Mouse (Mus musculus): ENCODE data around the gene Dapk2. TPM values are rescaled to one million over a fixed set of nuclear protein-coding genes. Genes with fewer than 3 reads are reported as not detected.

Gene Dapk2
- polyA plus RNA-seq, 1 experiment from 2014 or later: 0.07 TPM

- Histone ChIP-seq H3K27ac (no peak overlapping the region), H3K79me2 (ENCODE audit: inconsistent target) (no peaks in the 10 kb centered on the region), H3K36me3 (ENCODE audit: inconsistent target) (no peaks in the 10 kb centered on the region), H3K4me3 (ENCODE audit: inconsistent target) (no peak overlapping the region)
- WGBS (ENCODE audit: missing documents): 82% methylated on average over 3 of the region's 3 CpGs
Observed at GRCm38 (mm10) chr9:66183023-66183422, 25.0 kb downstream of the Dapk2 start.

DNA sequence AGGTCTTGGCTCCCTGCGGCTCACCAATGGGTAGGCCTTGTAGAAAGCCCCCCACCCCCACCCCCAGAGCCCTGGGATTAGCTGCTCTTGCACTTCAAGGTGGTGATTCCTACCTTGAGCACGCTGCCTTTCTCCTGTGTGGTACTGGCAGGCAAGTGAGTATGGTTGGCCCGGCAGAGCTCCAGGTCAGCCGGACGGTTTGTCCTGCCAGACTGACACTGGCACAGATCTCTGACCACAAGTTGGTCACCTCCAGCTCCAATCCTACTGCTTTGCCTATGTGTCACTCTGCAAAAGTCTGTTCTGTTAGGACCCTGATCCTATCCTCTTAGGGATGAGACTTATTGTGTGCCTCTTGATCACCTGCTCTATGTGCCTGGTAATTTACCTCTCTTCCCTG, 26.5 kb downstream of the Dapk2 start:
- H3K36me3 ChIP-seq (ENCODE audit: inconsistent target): no peaks in the 10 kb centered on the region
- 90% methylated on average over 5 of the region's 5 CpGs for WGBS (ENCODE audit: missing documents)
- no peak overlapping the region for H3K4me3 ChIP-seq (ENCODE audit: inconsistent target)
- H3K27ac ChIP-seq: no peak overlapping the region
- H3K79me2 ChIP-seq (ENCODE audit: inconsistent target): no peaks in the 10 kb centered on the region

- Histone ChIP-seq H3K36me3 (ENCODE audit: inconsistent target) (no peaks in the 10 kb centered on the region), H3K4me3 (ENCODE audit: inconsistent target) (no peak overlapping the region), H3K79me2 (ENCODE audit: inconsistent target) (no peaks in the 10 kb centered on the region), H3K27ac (no peak overlapping the region)
- 41% methylated on average over 6 of the region's 6 CpGs for WGBS (ENCODE audit: missing documents)
Observed at GRCm38 (mm10) chr9:66186426-66186825, 28.4 kb downstream of the Dapk2 start.

DNA sequence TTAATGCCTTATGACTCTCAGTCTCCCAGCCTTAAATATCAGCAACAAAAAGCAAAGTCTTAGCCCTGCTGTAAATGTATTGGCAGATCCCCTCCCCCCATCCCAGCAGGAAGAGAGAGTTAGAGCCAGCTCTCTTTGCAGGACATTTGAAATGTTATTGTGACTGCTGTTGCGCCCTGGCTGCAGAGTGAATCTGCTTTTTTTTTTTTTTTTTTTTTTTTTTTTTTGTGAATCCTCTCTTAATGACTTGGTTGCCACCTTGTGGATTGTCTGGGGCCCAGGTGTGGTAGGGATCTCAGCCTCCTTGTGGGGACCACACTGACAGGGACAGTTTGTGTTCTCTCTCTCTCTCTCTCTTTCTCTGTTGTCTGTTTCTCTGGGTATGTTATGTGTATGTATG, 31.0 kb downstream of the Dapk2 start:
- Histone ChIP-seq H3K79me2 (ENCODE audit: inconsistent target) (no peaks in the 10 kb centered on the region), H3K27ac (no peak overlapping the region), H3K36me3 (ENCODE audit: inconsistent target) (no peaks in the 10 kb centered on the region), H3K4me3 (ENCODE audit: inconsistent target) (no peak overlapping the region)
- WGBS (ENCODE audit: missing documents): 100% methylated on average over 1 of the region's 1 CpGs

DNA sequence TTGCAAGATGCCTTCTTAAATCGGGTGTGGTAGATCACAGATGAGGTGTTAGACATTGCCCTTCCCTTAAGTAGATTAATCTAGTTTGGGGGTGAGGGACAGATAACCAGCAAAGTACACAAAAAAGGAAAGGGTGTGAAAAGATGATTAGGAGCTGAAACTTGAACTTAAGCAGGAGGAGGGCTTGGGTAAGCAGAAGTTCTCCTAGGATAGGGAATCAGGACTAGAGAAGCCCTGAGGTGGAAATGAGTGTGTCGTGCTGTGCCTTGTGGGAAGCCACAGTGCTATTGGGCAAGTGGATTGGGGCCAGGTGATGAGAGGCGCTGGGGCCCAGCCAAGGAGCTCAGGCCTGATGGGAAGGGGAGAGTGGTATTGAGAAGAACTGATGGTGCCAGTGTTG, 36.0 kb downstream of the Dapk2 start:
- 40% methylated on average over 3 of the region's 3 CpGs for WGBS (ENCODE audit: missing documents)
- no peak overlapping the region for H3K27ac ChIP-seq
- H3K4me3 ChIP-seq (ENCODE audit: inconsistent target): no peak overlapping the region
- no peaks in the 10 kb centered on the region for H3K36me3 ChIP-seq (ENCODE audit: inconsistent target)
- no peaks in the 10 kb centered on the region for H3K79me2 ChIP-seq (ENCODE audit: inconsistent target)

- Histone ChIP-seq H3K4me3 (ENCODE audit: inconsistent target) (no peak overlapping the region), H3K79me2 (ENCODE audit: inconsistent target) (no peaks in the 10 kb centered on the region), H3K36me3 (ENCODE audit: inconsistent target) (no peaks in the 10 kb centered on the region), H3K27ac (no peak overlapping the region)
- WGBS (ENCODE audit: missing documents): 94% methylated on average over 3 of the region's 3 CpGs
Observed at GRCm38 (mm10) chr9:66196561-66196960, 38.5 kb downstream of the Dapk2 start.

DNA sequence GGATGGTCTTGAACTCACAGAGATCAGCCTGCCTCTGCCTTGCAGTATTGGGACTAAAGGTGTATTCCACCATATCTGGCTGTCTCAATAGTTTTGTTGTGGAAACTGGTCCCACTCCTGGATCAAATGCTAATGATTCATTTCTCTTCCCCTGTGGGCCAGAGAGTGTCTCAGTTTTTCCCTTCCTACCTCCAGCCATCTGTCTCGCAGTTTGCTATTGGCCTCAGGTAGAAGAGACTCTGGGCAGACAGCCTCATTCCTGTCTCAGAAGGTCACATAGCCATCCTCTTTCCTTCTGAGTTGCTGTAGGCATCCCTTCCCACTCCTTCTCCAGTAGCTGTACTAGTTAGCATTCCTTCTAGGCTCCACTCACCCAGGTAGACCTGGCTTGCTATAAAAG, 40.5 kb downstream of the Dapk2 start:
- Histone ChIP-seq H3K4me3 (ENCODE audit: inconsistent target) (no peak overlapping the region), H3K79me2 (ENCODE audit: inconsistent target) (no peaks in the 10 kb centered on the region), H3K27ac (no peak overlapping the region), H3K36me3 (ENCODE audit: inconsistent target) (no peaks in the 10 kb centered on the region)
- WGBS (ENCODE audit: missing documents): 100% methylated on average over 1 of the region's 1 CpGs

DNA sequence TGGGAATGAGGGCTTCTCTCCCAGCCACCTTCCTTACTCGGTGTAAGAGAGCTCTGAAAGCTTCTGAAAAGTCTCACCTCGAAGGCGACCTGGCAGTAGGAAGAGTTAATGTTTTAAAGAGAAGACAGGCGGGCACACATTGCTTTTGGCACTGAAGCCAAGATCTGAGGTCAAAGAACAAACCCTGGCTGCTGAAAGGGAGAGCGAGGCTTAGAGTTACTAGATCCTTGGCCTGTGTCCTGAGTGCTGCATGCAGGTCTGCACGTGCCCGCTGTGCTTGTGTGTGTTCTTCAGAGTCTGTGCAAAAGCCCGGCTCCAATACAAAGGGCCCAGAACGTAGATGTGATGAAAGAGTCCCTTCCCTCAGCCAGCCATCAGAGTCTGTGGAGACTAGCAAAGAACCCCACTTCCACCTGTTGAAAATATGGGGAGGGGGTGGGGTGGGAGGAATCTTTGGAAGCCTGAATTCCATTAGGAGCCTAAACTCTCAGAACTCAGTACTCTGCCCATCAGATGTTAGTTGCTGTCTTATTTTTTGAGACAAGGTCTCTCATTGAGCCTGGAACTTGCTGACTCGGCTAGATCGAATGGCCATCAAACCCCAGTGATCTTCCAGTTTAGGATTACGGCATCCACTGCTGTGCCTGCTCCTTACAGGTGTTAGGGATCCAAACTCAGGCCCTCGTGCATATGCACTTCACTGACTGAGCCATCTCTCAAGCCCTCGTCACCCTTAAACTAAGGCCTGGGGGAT, 41.8 kb downstream of the Dapk2 start:
- H3K27ac ChIP-seq: no peak overlapping the region
- H3K4me3 ChIP-seq (ENCODE audit: inconsistent target): no peak overlapping the region
- WGBS (ENCODE audit: missing documents): 95% methylated on average over 13 of the region's 14 CpGs
- no peaks in the 10 kb centered on the region for H3K36me3 ChIP-seq (ENCODE audit: inconsistent target)
- no peaks in the 10 kb centered on the region for H3K79me2 ChIP-seq (ENCODE audit: inconsistent target)

DNA sequence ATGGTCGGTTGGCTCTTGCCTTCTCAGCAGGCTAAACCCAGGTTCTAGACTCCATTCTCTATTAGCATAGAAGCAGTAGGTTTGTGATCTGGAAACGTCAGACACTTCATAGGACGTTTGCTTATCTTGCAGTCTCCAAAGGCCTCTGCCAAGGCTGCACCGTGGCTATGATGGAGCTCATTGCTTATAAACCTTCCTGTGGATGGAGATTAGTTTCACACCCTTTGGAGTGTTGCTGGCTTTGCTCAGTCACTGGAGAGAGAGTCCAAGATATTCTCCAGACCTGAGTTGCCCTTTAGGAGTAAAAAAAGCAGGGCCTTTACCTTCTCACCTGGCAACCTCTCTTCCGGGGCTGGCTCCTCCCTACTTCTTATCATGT, 42.4 kb downstream of the Dapk2 start:
- no peak overlapping the region for H3K4me3 ChIP-seq (ENCODE audit: inconsistent target)
- 94% methylated on average over 5 of the region's 5 CpGs for WGBS (ENCODE audit: missing documents)
- no peaks in the 10 kb centered on the region for H3K79me2 ChIP-seq (ENCODE audit: inconsistent target)
- no peaks in the 10 kb centered on the region for H3K36me3 ChIP-seq (ENCODE audit: inconsistent target)
- H3K27ac ChIP-seq: no peak overlapping the region

DNA sequence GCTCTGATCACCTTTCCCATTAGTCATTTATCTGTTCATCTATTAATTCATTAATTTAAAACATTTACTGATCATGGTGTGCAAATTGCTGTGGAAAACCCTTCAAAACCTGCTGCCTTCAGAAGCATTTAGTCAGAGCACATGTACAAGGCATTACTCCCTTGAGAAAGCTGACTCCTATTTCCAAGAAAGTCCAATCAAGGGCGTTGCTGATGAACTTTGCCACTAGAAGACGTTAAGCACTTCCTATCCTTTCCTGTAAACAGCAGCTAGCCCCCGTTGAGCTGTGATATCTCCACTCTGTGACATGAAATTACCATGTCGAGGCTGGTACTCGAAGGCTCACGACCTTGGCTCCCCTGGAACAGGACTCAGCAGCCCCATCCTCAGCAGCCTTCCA, 43.6 kb downstream of the Dapk2 start:
- WGBS (ENCODE audit: missing documents): 67% methylated on average over 6 of the region's 6 CpGs
- Histone ChIP-seq H3K79me2 (ENCODE audit: inconsistent target) (no peaks in the 10 kb centered on the region), H3K27ac (no peak overlapping the region), H3K4me3 (ENCODE audit: inconsistent target) (no peak overlapping the region), H3K36me3 (ENCODE audit: inconsistent target) (no peaks in the 10 kb centered on the region)

DNA sequence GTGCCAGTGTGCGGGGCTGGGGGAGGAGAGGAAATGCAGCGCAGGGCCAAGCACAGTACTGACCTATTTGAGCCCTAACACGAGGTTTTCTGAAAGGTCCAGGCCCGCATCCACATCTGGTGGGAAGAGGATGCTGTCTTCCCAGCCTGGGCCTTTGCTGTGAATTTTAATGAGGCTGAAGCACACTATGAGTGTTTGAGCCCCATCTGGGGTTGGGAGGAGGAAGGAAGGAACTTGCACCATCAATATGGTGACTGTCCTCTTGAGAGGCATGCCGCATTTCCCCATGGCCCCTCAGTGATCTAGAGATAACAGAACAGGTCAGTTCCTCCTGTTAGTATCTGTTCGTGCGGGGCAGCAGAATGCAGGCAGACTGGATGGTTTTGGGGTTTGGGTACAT, 44.4 kb downstream of the Dapk2 start:
- 27% methylated on average over 7 of the region's 7 CpGs for WGBS (ENCODE audit: missing documents)
- no peaks in the 10 kb centered on the region for H3K36me3 ChIP-seq (ENCODE audit: inconsistent target)
- no peak overlapping the region for H3K4me3 ChIP-seq (ENCODE audit: inconsistent target)
- H3K79me2 ChIP-seq (ENCODE audit: inconsistent target): no peaks in the 10 kb centered on the region
- H3K27ac ChIP-seq: no peak overlapping the region

DNA sequence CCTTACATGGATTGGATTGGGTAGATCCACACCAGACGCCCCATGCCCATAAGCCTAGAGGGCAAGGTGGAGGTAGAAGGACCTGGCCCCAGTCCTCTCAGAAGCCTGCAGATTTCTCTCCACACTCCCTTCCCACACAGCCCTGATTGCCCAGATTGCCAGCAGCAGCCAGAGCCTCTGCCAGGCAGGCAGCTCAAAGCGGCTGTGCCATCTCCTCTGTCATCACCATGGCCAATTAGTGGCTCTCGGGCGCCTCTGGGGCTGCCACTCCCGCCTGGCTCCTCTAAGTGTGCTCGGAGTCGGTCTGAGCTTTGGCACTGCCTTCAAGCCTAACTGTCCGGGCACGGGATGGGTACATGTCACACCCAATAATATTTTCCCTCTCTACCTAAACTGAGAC, 47.7 kb downstream of the Dapk2 start:
- H3K36me3 ChIP-seq (ENCODE audit: inconsistent target): no peaks in the 10 kb centered on the region
- H3K79me2 ChIP-seq (ENCODE audit: inconsistent target): no peaks in the 10 kb centered on the region
- WGBS (ENCODE audit: missing documents): 88% methylated on average over 9 of the region's 9 CpGs
- no peak overlapping the region for H3K4me3 ChIP-seq (ENCODE audit: inconsistent target)
- H3K27ac ChIP-seq: no peak overlapping the region

- no peaks in the 10 kb centered on the region for H3K79me2 ChIP-seq (ENCODE audit: inconsistent target)
- no peaks in the 10 kb centered on the region for H3K36me3 ChIP-seq (ENCODE audit: inconsistent target)
- H3K4me3 ChIP-seq (ENCODE audit: inconsistent target): no peak overlapping the region
- no peak overlapping the region for H3K27ac ChIP-seq
- 90% methylated on average over 5 of the region's 5 CpGs for WGBS (ENCODE audit: missing documents)
Observed at GRCm38 (mm10) chr9:66206825-66207224, 48.8 kb downstream of the Dapk2 start.

DNA sequence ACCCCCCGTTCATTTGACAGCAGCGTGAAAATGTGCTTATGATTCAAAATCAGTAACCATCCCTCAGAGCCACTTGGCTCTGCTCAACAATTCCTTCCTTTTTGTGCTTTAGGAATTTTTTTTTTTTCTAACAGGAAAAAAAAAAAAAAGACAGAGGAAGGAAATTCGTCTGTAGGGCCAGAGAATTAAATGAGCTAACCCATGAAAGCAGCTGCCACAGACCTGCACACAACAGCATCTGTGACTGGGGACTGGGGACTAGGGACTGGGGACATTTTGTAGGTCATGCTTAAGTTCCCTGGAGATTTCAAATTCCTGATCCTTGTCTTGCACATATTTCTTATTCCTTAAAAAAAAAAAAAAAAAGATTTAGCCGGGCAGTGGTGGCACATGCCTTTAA, 53.4 kb downstream of the Dapk2 start:
- no peak overlapping the region for H3K4me3 ChIP-seq (ENCODE audit: inconsistent target)
- no peak overlapping the region for H3K27ac ChIP-seq
- no peaks in the 10 kb centered on the region for H3K79me2 ChIP-seq (ENCODE audit: inconsistent target)
- WGBS (ENCODE audit: missing documents): 65% methylated on average over 4 of the region's 4 CpGs
- no peaks in the 10 kb centered on the region for H3K36me3 ChIP-seq (ENCODE audit: inconsistent target)

- no peak overlapping the region for H3K27ac ChIP-seq
- no peaks in the 10 kb centered on the region for H3K79me2 ChIP-seq (ENCODE audit: inconsistent target)
- H3K4me3 ChIP-seq (ENCODE audit: inconsistent target): no peak overlapping the region
- WGBS (ENCODE audit: missing documents): 92% methylated on average over 2 of the region's 2 CpGs
- no peaks in the 10 kb centered on the region for H3K36me3 ChIP-seq (ENCODE audit: inconsistent target)
Observed at GRCm38 (mm10) chr9:66212088-66212487, 54.1 kb downstream of the Dapk2 start.

DNA sequence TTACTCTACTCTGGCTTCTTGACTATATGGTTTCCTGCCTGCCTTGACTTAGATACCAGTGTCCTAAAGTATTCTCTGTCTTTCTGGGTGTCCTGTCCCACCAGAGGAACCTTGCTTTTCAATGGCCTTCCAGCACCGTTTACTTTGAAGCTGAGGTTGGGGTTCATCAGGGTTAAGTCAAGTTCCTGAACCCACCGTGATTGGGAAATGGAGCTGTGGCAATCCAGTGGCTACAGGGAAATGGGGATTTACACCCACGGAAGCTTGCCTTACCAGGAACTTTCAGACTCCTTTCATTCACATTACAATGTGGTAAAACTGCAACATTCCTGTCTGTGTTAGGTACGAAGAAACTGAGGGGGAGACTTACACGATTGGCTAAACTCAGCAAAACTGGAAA, 54.8 kb downstream of the Dapk2 start:
- 39% methylated on average over 5 of the region's 5 CpGs for WGBS (ENCODE audit: missing documents)
- Histone ChIP-seq H3K27ac (no peak overlapping the region), H3K4me3 (ENCODE audit: inconsistent target) (no peak overlapping the region), H3K79me2 (ENCODE audit: inconsistent target) (no peaks in the 10 kb centered on the region), H3K36me3 (ENCODE audit: inconsistent target) (no peaks in the 10 kb centered on the region)
